Mouse (Mus musculus) left cerebral cortex, adult 2 months (tissue): Measurements from ENCODE around the gene Exd1. TPM values are rescaled to one million over a fixed set of nuclear protein-coding genes. Genes with fewer than 3 reads are reported as not detected.
"Not testable (repeated sequence)": the region's sequence is repeated elsewhere in the genome, so short reads cannot be mapped to it uniquely, and the experiment has no call there.

Experiments used
- DNase-seq, 2 experiments: peaks; one replicate each; pipeline ENCODE4 v3.0.0; 2021 to 2022; ENCODE audit warnings: low spot score in 2 of 2, mixed read lengths in 1 of 2; ENCODE audit errors: extremely low spot score in 1 of 2
- H3K27ac ChIP-seq: fragments of 200-600 bp; 2 replicates; pipeline ENCODE4 v1.8.1; 2022
- H3K4me3 ChIP-seq: fragments of 200-600 bp; 2 replicates; pipeline ENCODE4 v1.8.1; 2022
- CTCF ChIP-seq: fragments of 200-600 bp; IDR thresholded peaks from 2 replicates; pipeline ENCODE4 v1.8.1; 2022; ENCODE audit warnings: antibody characterized with exemption, mild to moderate bottlenecking, moderate library complexity
- intact Hi-C: fragments of 180-260 bp; cut with DNase I; formaldehyde crosslinking; loops from one replicate; pipeline ENCODE4 v1.15.1; 2025
- total RNA-seq, 2 experiments: library from RNA; stranded (reverse); gene quantifications; 2 replicates each; pipeline ENCODE4 v1.2.3; 2021

Gene Exd1
- total RNA-seq, 2 experiments from 2014 or later = 0.50 to 0.61 TPM

- no peak for TF ChIP-seq CTCF
- intact Hi-C loops = no loop called here
- no peak overlapping the region for H3K4me3 ChIP-seq
- no peak for DNase-seq
- no peak overlapping the region for H3K27ac ChIP-seq
Observed at GRCm38 (mm10) chr2:119525422-119525821, 22.0 kb downstream of the Exd1 start.

GRCm38 (mm10) chr2:119523836-119524235, 23.6 kb downstream of the Exd1 start:
- Histone ChIP-seq H3K27ac (no peak overlapping the region), H3K4me3 (no peak overlapping the region)
- no peak for TF ChIP-seq CTCF
- no peak for DNase-seq
- intact Hi-C loops = loop anchor here (5.0 kb wide), 1 partner anchor 222 kb away; no protein-coding TSS in a partner anchor

- Histone ChIP-seq H3K4me3 (no peak overlapping the region), H3K27ac (no peak overlapping the region)
- peak in 1 of 2 experiments; percentile 23 for DNase-seq
- intact Hi-C loops = loop anchor here (5.0 kb wide), 1 partner anchor 218 kb away; no protein-coding TSS in a partner anchor
- TF ChIP-seq CTCF = peak; percentile 51
Observed at GRCm38 (mm10) chr2:119520550-119520949, 26.9 kb downstream of the Exd1 start.

- TF ChIP-seq CTCF = no peak
- Histone ChIP-seq H3K4me3 (no peak overlapping the region), H3K27ac (no peak overlapping the region)
- intact Hi-C loops = no loop called here
- no peak for DNase-seq
Observed at GRCm38 (mm10) chr2:119516811-119517210, 30.6 kb downstream of the Exd1 start.

GRCm38 (mm10) chr2:119514026-119514522, 33.4 kb downstream of the Exd1 start:
- H3K27ac ChIP-seq = no peak overlapping the region
- DNase-seq = no peak
- no peak overlapping the region for H3K4me3 ChIP-seq
- intact Hi-C loops = no loop called here
- TF ChIP-seq CTCF = no peak

GRCm38 (mm10) chr2:119512292-119512691, 35.1 kb downstream of the Exd1 start:
- DNase-seq = no peak
- no peak for TF ChIP-seq CTCF
- intact Hi-C loops = no loop called here
- Histone ChIP-seq H3K4me3 (no peak overlapping the region), H3K27ac (no peak overlapping the region)

- TF ChIP-seq CTCF = no peak
- no peak for DNase-seq
- H3K4me3 ChIP-seq = no peak overlapping the region
- intact Hi-C loops = no loop called here
- H3K27ac ChIP-seq = no peak overlapping the region
Observed at GRCm38 (mm10) chr2:119510856-119511255, 36.6 kb downstream of the Exd1 start.

GRCm38 (mm10) chr2:119508518-119508917, 38.9 kb downstream of the Exd1 start:
- H3K4me3 ChIP-seq, DNase-seq, H3K27ac ChIP-seq, intact Hi-C loops: not testable (repeated sequence)

GRCm38 (mm10) chr2:119507108-119507507, 40.3 kb downstream of the Exd1 start:
- no peak for DNase-seq
- no peak; the same call in 1 of the 2 replicates for TF ChIP-seq CTCF
- Histone ChIP-seq H3K4me3 (no peak overlapping the region), H3K27ac (no peak overlapping the region)
- intact Hi-C loops = no loop called here

- DNase-seq = no peak
- intact Hi-C loops = no loop called here
- TF ChIP-seq CTCF = no peak
- Histone ChIP-seq H3K4me3 (no peak overlapping the region), H3K27ac (no peak overlapping the region)
Observed at GRCm38 (mm10) chr2:119500965-119501652, 46.3 kb downstream of the Exd1 start.

GRCm38 (mm10) chr2:119498859-119499258, 48.6 kb downstream of the Exd1 start:
- no peak for TF ChIP-seq CTCF
- DNase-seq = no peak
- intact Hi-C loops = no loop called here

GRCm38 (mm10) chr2:119496082-119496481, 51.3 kb downstream of the Exd1 start:
- no peak overlapping the region for H3K4me3 ChIP-seq
- H3K27ac ChIP-seq = no peak overlapping the region
- DNase-seq = no peak
- no peak for TF ChIP-seq CTCF
- intact Hi-C loops = no loop called here

More at GRCm38 (mm10) chr2:119498859-119499258, 48.6 kb downstream of the Exd1 start:
- no peak overlapping the region for H3K27ac ChIP-seq
- H3K4me3 ChIP-seq = no peak overlapping the region

GRCm38 (mm10) chr2:119491953-119492352, 55.5 kb downstream of the Exd1 start:
- intact Hi-C loops = no loop called here
- no peak for TF ChIP-seq CTCF
- Histone ChIP-seq H3K27ac (no peak overlapping the region), H3K4me3 (no peak overlapping the region)
- DNase-seq = no peak
